Mouse (Mus musculus): ENCODE data around the gene Gtf2a1. TPM values are rescaled to one million over a fixed set of nuclear protein-coding genes. Genes with fewer than 3 reads are reported as not detected.
"Not testable (repeated sequence)": the region's sequence is repeated elsewhere in the genome, so short reads cannot be mapped to it uniquely, and the experiment has no call there.

Gene Gtf2a1
- polyA plus RNA-seq, 1 experiment from 2014 or later, result 61.1 TPM

GRCm38 (mm10) chr12:91590716-91591115, 429 bp upstream of the Gtf2a1 start:
- H3K4me2 ChIP-seq (replicated peaks), result peak overlapping the region; percentile 57
- H3K4me1 ChIP-seq, result peaks cover 14% of the 10 kb centered on the region
- H3K9ac ChIP-seq, result peak overlapping the region; percentile 100
- ATAC-seq (ENCODE audit: insufficient number of reproducible peaks, insufficient read depth, low FRiP score, low TSS enrichment), result no peak
- H3K36me3 ChIP-seq, result peaks cover 3% of the 10 kb centered on the region
- H3K4me3 ChIP-seq, result peak overlapping the region; percentile 83
- WGBS, result 26% methylated on average over 6 of the region's 6 CpGs
- no peaks in the 10 kb centered on the region for H3K27me3 ChIP-seq
- peak overlapping the region; percentile 100 for H3K27ac ChIP-seq
- no peaks in the 10 kb centered on the region for H3K9me3 ChIP-seq

- no peaks in the 10 kb centered on the region for H3K9me3 ChIP-seq
- H3K9ac ChIP-seq, result peak overlapping the region; percentile 100
- peaks cover 14% of the 10 kb centered on the region for H3K36me3 ChIP-seq
- no peak for ATAC-seq (ENCODE audit: insufficient number of reproducible peaks, insufficient read depth, low FRiP score, low TSS enrichment)
- peak overlapping the region; percentile 83 for H3K4me3 ChIP-seq
- peak overlapping the region; percentile 100 for H3K27ac ChIP-seq
- 0% methylated on average over 11 of the region's 11 CpGs for WGBS
- H3K4me2 ChIP-seq (replicated peaks), result no peak overlapping the region; the same call in 1 of the 2 replicates
- no peaks in the 10 kb centered on the region for H3K27me3 ChIP-seq
- peaks cover 14% of the 10 kb centered on the region for H3K4me1 ChIP-seq
Observed at GRCm38 (mm10) chr12:91589542-91589846, 793 bp downstream of the Gtf2a1 start.

GRCm38 (mm10) chr12:91588670-91589541, 1.4 kb downstream of the Gtf2a1 start:
- Histone ChIP-seq H3K9ac (peak overlapping the region; percentile 100), H3K4me3 (peak overlapping the region; percentile 83), H3K4me2 (replicated peaks) (no peak overlapping the region; the same call in 1 of the 2 replicates), H3K27ac (peak overlapping the region; percentile 100), H3K9me3 (no peaks in the 10 kb centered on the region), H3K4me1 (peaks cover 14% of the 10 kb centered on the region), H3K27me3 (no peaks in the 10 kb centered on the region), H3K36me3 (peaks cover 19% of the 10 kb centered on the region)
- under 1% methylated on average over 64 of the region's 83 CpGs for WGBS
- ATAC-seq (ENCODE audit: insufficient number of reproducible peaks, insufficient read depth, low FRiP score, low TSS enrichment), result no peak

GRCm38 (mm10) chr12:91588176-91588669, 2.1 kb downstream of the Gtf2a1 start:
- Histone ChIP-seq H3K4me2 (replicated peaks) (peak overlapping the region; percentile 58), H3K9ac (peak overlapping the region; percentile 100), H3K27me3 (no peaks in the 10 kb centered on the region)

GRCm38 (mm10) chr12:91587491-91588033, 2.7 kb downstream of the Gtf2a1 start:
- no peaks in the 10 kb centered on the region for H3K27me3 ChIP-seq
- peak overlapping the region; percentile 100 for H3K27ac ChIP-seq
- peak overlapping the region; percentile 100 for H3K9ac ChIP-seq
- H3K36me3 ChIP-seq, result peaks cover 27% of the 10 kb centered on the region
- H3K4me1 ChIP-seq, result peaks cover 14% of the 10 kb centered on the region
- peak overlapping the region; percentile 83 for H3K4me3 ChIP-seq
- ATAC-seq (ENCODE audit: insufficient number of reproducible peaks, insufficient read depth, low FRiP score, low TSS enrichment), result no peak
- H3K9me3 ChIP-seq, result no peaks in the 10 kb centered on the region
- WGBS, result 19% methylated on average over 5 of the region's 5 CpGs
- H3K4me2 ChIP-seq (replicated peaks), result peak overlapping the region; percentile 58

More at GRCm38 (mm10) chr12:91588176-91588669, 2.1 kb downstream of the Gtf2a1 start:
- under 1% methylated on average over 32 of the region's 32 CpGs for WGBS
- peak; percentile 91 for ATAC-seq (ENCODE audit: insufficient number of reproducible peaks, insufficient read depth, low FRiP score, low TSS enrichment)
- H3K36me3 ChIP-seq, result peaks cover 24% of the 10 kb centered on the region
- no peaks in the 10 kb centered on the region for H3K9me3 ChIP-seq
- peak overlapping the region; percentile 83 for H3K4me3 ChIP-seq
- H3K27ac ChIP-seq, result peak overlapping the region; percentile 100
- peaks cover 14% of the 10 kb centered on the region for H3K4me1 ChIP-seq

GRCm38 (mm10) chr12:91587077-91587476, 3.2 kb downstream of the Gtf2a1 start:
- Histone ChIP-seq H3K27me3 (no peaks in the 10 kb centered on the region), H3K36me3 (peaks cover 27% of the 10 kb centered on the region), H3K4me3 (peak overlapping the region; percentile 83), H3K4me2 (replicated peaks) (peak overlapping the region; percentile 58), H3K27ac (no peak overlapping the region), H3K9ac (no peak overlapping the region; the same call in 1 of the 2 replicates), H3K9me3 (no peaks in the 10 kb centered on the region), H3K4me1 (peaks cover 14% of the 10 kb centered on the region)
- 50% methylated on average over 3 of the region's 3 CpGs for WGBS
- no peak for ATAC-seq (ENCODE audit: insufficient number of reproducible peaks, insufficient read depth, low FRiP score, low TSS enrichment)

GRCm38 (mm10) chr12:91585815-91586214, 4.5 kb downstream of the Gtf2a1 start:
- not testable (repeated sequence) for H3K9ac ChIP-seq; H3K27ac ChIP-seq; H3K4me2 ChIP-seq (replicated peaks); H3K4me3 ChIP-seq; ATAC-seq (ENCODE audit: insufficient number of reproducible peaks, insufficient read depth, low FRiP score, low TSS enrichment); H3K27me3 ChIP-seq; H3K4me1 ChIP-seq; H3K9me3 ChIP-seq
- WGBS, result 96% methylated on average over 4 of the region's 4 CpGs
- H3K36me3 ChIP-seq, result peaks cover 27% of the 10 kb centered on the region

- Histone ChIP-seq H3K4me3 (no peak overlapping the region), H3K9me3 (no peaks in the 10 kb centered on the region), H3K4me2 (replicated peaks) (no peak overlapping the region), H3K27ac (no peak overlapping the region), H3K36me3 (peaks cover 27% of the 10 kb centered on the region), H3K27me3 (no peaks in the 10 kb centered on the region), H3K4me1 (peaks cover 9% of the 10 kb centered on the region), H3K9ac (no peak overlapping the region)
- no peak for ATAC-seq (ENCODE audit: insufficient number of reproducible peaks, insufficient read depth, low FRiP score, low TSS enrichment)
- 90% methylated on average over 3 of the region's 3 CpGs for WGBS
Observed at GRCm38 (mm10) chr12:91585206-91585605, 5.1 kb downstream of the Gtf2a1 start.

GRCm38 (mm10) chr12:91583409-91583808, 6.9 kb downstream of the Gtf2a1 start:
- no peak for ATAC-seq (ENCODE audit: insufficient number of reproducible peaks, insufficient read depth, low FRiP score, low TSS enrichment)
- Histone ChIP-seq H3K36me3 (peaks cover 30% of the 10 kb centered on the region), H3K27ac (no peak overlapping the region), H3K4me1 (peaks cover 9% of the 10 kb centered on the region), H3K4me3 (no peak overlapping the region), H3K9ac (no peak overlapping the region), H3K27me3 (no peaks in the 10 kb centered on the region), H3K4me2 (replicated peaks) (no peak overlapping the region), H3K9me3 (no peaks in the 10 kb centered on the region)
- 90% methylated on average over 6 of the region's 6 CpGs for WGBS

GRCm38 (mm10) chr12:91582362-91583002, 7.8 kb downstream of the Gtf2a1 start:
- WGBS, result 69% methylated on average over 6 of the region's 6 CpGs
- no peak overlapping the region for H3K27ac ChIP-seq
- peaks cover 7% of the 10 kb centered on the region for H3K4me1 ChIP-seq
- H3K36me3 ChIP-seq, result peaks cover 35% of the 10 kb centered on the region
- no peak overlapping the region for H3K9ac ChIP-seq
- no peak overlapping the region for H3K4me2 ChIP-seq (replicated peaks)
- no peaks in the 10 kb centered on the region for H3K9me3 ChIP-seq
- no peak for ATAC-seq (ENCODE audit: insufficient number of reproducible peaks, insufficient read depth, low FRiP score, low TSS enrichment)
- H3K4me3 ChIP-seq, result no peak overlapping the region
- no peaks in the 10 kb centered on the region for H3K27me3 ChIP-seq

GRCm38 (mm10) chr12:91581204-91582070, 8.8 kb downstream of the Gtf2a1 start:
- Histone ChIP-seq H3K36me3 (peaks cover 35% of the 10 kb centered on the region), H3K4me2 (replicated peaks) (no peak overlapping the region), H3K9ac (no peak overlapping the region), H3K27me3 (no peaks in the 10 kb centered on the region), H3K4me3 (no peak overlapping the region), H3K9me3 (no peaks in the 10 kb centered on the region), H3K4me1 (no peaks in the 10 kb centered on the region), H3K27ac (no peak overlapping the region)
- WGBS, result 86% methylated on average over 6 of the region's 6 CpGs
- no peak for ATAC-seq (ENCODE audit: insufficient number of reproducible peaks, insufficient read depth, low FRiP score, low TSS enrichment)
